Mouse (Mus musculus): ENCODE measurements around the gene Tmem108.

Gene Tmem108

GRCm38 (mm10) chr9:103504646-103505045 is 257.0 kb downstream of the Tmem108 start:
- no peak for DNase-seq (ENCODE audit: low read depth in 1 of 2, low spot score in 2 of 2)

GRCm38 (mm10) chr9:103503586-103504298 is 257.9 kb downstream of the Tmem108 start:
- no peak for DNase-seq (ENCODE audit: low read depth in 1 of 2, low spot score in 2 of 2)

- DNase-seq (ENCODE audit: low read depth in 1 of 2, low spot score in 2 of 2), result no peak
These were observed 259.0 kb downstream of the Tmem108 start for GRCm38 (mm10) chr9:103502655-103503054.

GRCm38 (mm10) chr9:103501861-103502364 is 259.7 kb downstream of the Tmem108 start:
- DNase-seq (ENCODE audit: low read depth in 1 of 2, low spot score in 2 of 2), result no peak

- DNase-seq (ENCODE audit: low read depth in 1 of 2, low spot score in 2 of 2), result no peak
These were observed 262.3 kb downstream of the Tmem108 start for GRCm38 (mm10) chr9:103499366-103499765.

GRCm38 (mm10) chr9:103498699-103499098 is 262.9 kb downstream of the Tmem108 start:
- DNase-seq (ENCODE audit: low read depth in 1 of 2, low spot score in 2 of 2), result no peak

GRCm38 (mm10) chr9:103495391-103495790 is 266.2 kb downstream of the Tmem108 start:
- DNase-seq (ENCODE audit: low read depth in 1 of 2, low spot score in 2 of 2), result no peak

GRCm38 (mm10) chr9:103494346-103495020 is 267.2 kb downstream of the Tmem108 start:
- no peak for DNase-seq (ENCODE audit: low read depth in 1 of 2, low spot score in 2 of 2)

GRCm38 (mm10) chr9:103491985-103492384 is 269.7 kb downstream of the Tmem108 start:
- DNase-seq (ENCODE audit: low read depth in 1 of 2, low spot score in 2 of 2), result no peak

- peak in 1 of 2 experiments; percentile 47 for DNase-seq (ENCODE audit: low read depth in 1 of 2, low spot score in 2 of 2)
These were observed 271.2 kb downstream of the Tmem108 start for GRCm38 (mm10) chr9:103490439-103490838.

GRCm38 (mm10) chr9:103489883-103490282 is 271.8 kb downstream of the Tmem108 start:
- no peak for DNase-seq (ENCODE audit: low read depth in 1 of 2, low spot score in 2 of 2)

GRCm38 (mm10) chr9:103489096-103489495 is 272.5 kb downstream of the Tmem108 start:
- no peak for DNase-seq (ENCODE audit: low read depth in 1 of 2, low spot score in 2 of 2)

GRCm38 (mm10) chr9:103486262-103486661 is 275.4 kb downstream of the Tmem108 start:
- DNase-seq (ENCODE audit: low read depth in 1 of 2, low spot score in 2 of 2), result no peak

GRCm38 (mm10) chr9:103485606-103486005 is 276.0 kb downstream of the Tmem108 start:
- DNase-seq (ENCODE audit: low read depth in 1 of 2, low spot score in 2 of 2), result no peak

GRCm38 (mm10) chr9:103480603-103481220 is 280.9 kb downstream of the Tmem108 start:
- DNase-seq (ENCODE audit: low read depth in 1 of 2, low spot score in 2 of 2), result no peak

- no peak for DNase-seq (ENCODE audit: low read depth in 1 of 2, low spot score in 2 of 2)
These were observed 281.5 kb downstream of the Tmem108 start, which contains the start of gene Bfsp2 for GRCm38 (mm10) chr9:103480044-103480576. Gene Bfsp2, minus strand, starts transcription at chr9:103480420.

- DNase-seq (ENCODE audit: low read depth in 1 of 2, low spot score in 2 of 2), result no peak
These were observed 286.2 kb downstream of the Tmem108 start for GRCm38 (mm10) chr9:103475414-103475813.

GRCm38 (mm10) chr9:103473915-103474688 is 287.5 kb downstream of the Tmem108 start:
- DNase-seq (ENCODE audit: low read depth in 1 of 2, low spot score in 2 of 2), result no peak

GRCm38 (mm10) chr9:103471784-103472183 is 289.9 kb downstream of the Tmem108 start:
- DNase-seq (ENCODE audit: low read depth in 1 of 2, low spot score in 2 of 2), result no peak

- no peak for DNase-seq (ENCODE audit: low read depth in 1 of 2, low spot score in 2 of 2)
These were observed 292.1 kb downstream of the Tmem108 start for GRCm38 (mm10) chr9:103469516-103469915.

GRCm38 (mm10) chr9:103468911-103469310 is 292.7 kb downstream of the Tmem108 start:
- DNase-seq (ENCODE audit: low read depth in 1 of 2, low spot score in 2 of 2), result no peak
